Mouse (Mus musculus) liver, embryonic 11.5 days (tissue): Measurements from ENCODE around the gene Usp42. TPM values are rescaled to one million over a fixed set of nuclear protein-coding genes. Genes with fewer than 3 reads are reported as not detected.
A peak's percentile ranks its signal among the peaks of the same experiment; 100 is the strongest.

ENCODE experiments used
- ATAC-seq: fragments of 200-750 bp; cut with Nextera tagmentation; replicated peaks from 2 replicates; pipeline ENCODE4 v1.8.0; 2017; ENCODE audit warnings: moderate number of reproducible peaks, mild to moderate bottlenecking, moderate TSS enrichment, moderate library complexity; ENCODE audit not compliant: low FRiP score
- DNase-seq: peaks from one replicate; pipeline ENCODE4 v3.0.0-alpha.2; 2017; ENCODE audit warnings: low spot score
- H3K27ac ChIP-seq: fragments of 300-500 bp; sonication (generic); 2 replicates; pipeline ENCODE4 v1.5.1; 2014; ENCODE audit warnings: mild to moderate bottlenecking, low read depth, low read length, control low read depth
- H3K27me3 ChIP-seq: fragments of 300-500 bp; sonication (generic); replicated peaks from 2 replicates; pipeline ENCODE4 v1.6.1; 2014; ENCODE audit warnings: low read length, mixed read lengths; ENCODE audit not compliant: control insufficient read depth, insufficient read depth
- H3K36me3 ChIP-seq: fragments of 300-500 bp; sonication (generic); 2 replicates; pipeline ENCODE4 v1.6.1; 2014; ENCODE audit warnings: mild to moderate bottlenecking, low read length, moderate library complexity, mixed read lengths; ENCODE audit not compliant: control insufficient read depth, insufficient read depth
- H3K4me1 ChIP-seq: fragments of 300-500 bp; sonication (generic); replicated peaks from 2 replicates; pipeline ENCODE4 v1.6.1; 2014; ENCODE audit warnings: low read length, mixed read lengths; ENCODE audit not compliant: control insufficient read depth, insufficient read depth
- H3K4me2 ChIP-seq: fragments of 300-500 bp; sonication (generic); 2 replicates; pipeline ENCODE4 v1.6.1; 2014; ENCODE audit warnings: mild to moderate bottlenecking, control low read depth, moderate library complexity
- H3K4me3 ChIP-seq: fragments of 300-500 bp; sonication (generic); 2 replicates; pipeline ENCODE4 v1.5.1; 2014; ENCODE audit warnings: low read depth, low read length, control low read depth
- H3K9ac ChIP-seq: fragments of 300-500 bp; sonication (generic); 2 replicates; pipeline ENCODE4 v1.6.1; 2014; ENCODE audit warnings: low read depth, low read length, control low read depth
- H3K9me3 ChIP-seq: fragments of 300-500 bp; sonication (generic); 2 replicates; pipeline ENCODE4 v1.6.1; 2016; ENCODE audit warnings: low read length, inconsistent platforms, mixed read lengths; ENCODE audit not compliant: control insufficient read depth
- WGBS: fragments of 180-500 bp; shearing (Covaris S2); extraction: QIAGEN DNeasy Blood & Tissue Kit; methylation state at CpG from one replicate; pipeline ENCODE4 v1.1.7; 2014; 5-methylcytosine and 5-hydroxymethylcytosine counted together
- polyA plus RNA-seq: library from polyadenylated mRNA; unstranded; fragments of >200 nt; fragmentation: Nextera tagmentation; extraction: Ambion mirVana; gene quantifications from 2 replicates; pipeline ENCODE4 v1.2.1, GENCODE M21; 2014

Usp42 gene
- polyA plus RNA-seq, 1 experiment from 2014 or later, result 13.2 TPM

DNA sequence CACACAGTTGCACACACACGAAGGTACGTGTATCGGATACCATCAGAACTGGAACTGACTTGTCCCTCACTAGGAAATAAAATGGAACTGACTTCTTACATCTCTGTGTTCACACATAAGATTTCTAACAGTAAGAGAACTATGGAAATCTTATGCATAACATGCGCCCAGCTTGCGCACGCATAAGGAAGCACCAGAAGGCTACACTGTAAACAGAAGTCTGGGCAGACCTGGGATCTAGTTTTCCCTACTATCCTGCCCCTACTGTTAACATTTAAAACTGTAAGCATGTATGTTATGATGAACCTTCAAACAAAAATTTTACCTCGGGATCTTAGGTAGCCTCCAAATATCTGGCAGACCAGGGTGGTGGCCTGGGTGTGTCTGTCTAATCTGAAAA, 10.1 kb downstream of the Usp42 start:
- ATAC-seq (no peak), DNase-seq (no peak)
- 92% methylated on average over 7 of the region's 7 CpGs for WGBS
- no peak overlapping the region for H3K4me3 ChIP-seq
- H3K27ac ChIP-seq, result no peak overlapping the region
- H3K9me3 ChIP-seq, result no peaks in the 10 kb centered on the region
- H3K4me1 ChIP-seq, result 0 out of 2 replicates have a peak, but pooled peaks cover 2% of the 10 kb centered on the region
- H3K27me3 ChIP-seq, result no peaks in the 10 kb centered on the region
- H3K36me3 ChIP-seq, result peaks cover 53% of the 10 kb centered on the region
- H3K4me2 ChIP-seq, result no peak overlapping the region
- no peak overlapping the region for H3K9ac ChIP-seq

DNA sequence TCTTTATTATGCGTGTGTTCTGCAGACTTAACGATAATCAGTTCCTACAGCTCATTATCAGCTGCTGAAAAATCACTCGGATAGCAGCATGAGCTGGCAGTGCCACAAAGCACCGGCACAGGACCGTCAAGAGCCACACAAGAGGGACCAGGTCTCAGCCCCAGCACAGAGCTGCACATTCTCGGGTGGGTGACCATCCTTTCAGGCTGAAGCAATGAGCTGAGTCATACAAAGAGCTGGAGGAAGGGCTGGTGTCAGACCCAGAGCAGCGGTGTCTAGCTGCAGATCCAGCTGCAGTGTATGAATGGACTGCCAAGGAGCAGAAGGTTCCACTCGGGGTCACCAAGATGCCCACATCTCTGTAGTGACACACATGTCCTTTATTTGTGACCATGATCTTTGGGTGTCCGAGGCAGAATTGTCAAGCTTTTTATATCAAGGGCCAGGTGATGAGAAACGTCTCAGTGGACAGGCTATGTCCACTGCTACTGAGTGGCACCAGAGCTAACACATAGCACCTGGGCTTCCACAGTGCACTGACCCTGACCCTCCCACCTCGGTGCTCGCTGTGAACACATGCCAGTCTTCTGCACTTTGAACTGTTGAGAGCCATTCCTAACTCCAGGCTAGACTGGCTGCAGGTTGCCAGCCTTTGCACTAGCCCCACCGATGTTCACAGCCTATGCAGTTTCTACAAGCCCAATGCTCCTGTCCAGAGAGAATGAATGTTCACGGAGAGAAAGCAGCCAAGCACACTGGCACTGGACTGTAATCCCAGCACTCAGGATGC, 19.9 kb downstream of the Usp42 start:
- ATAC-seq (no peak), DNase-seq (no peak)
- H3K27ac ChIP-seq, result no peak overlapping the region
- 85% methylated on average over 14 of the region's 14 CpGs for WGBS
- no peaks in the 10 kb centered on the region for H3K9me3 ChIP-seq
- H3K27me3 ChIP-seq, result no peaks in the 10 kb centered on the region
- H3K4me2 ChIP-seq, result no peak overlapping the region
- H3K36me3 ChIP-seq, result peaks cover 59% of the 10 kb centered on the region
- H3K9ac ChIP-seq, result no peak overlapping the region
- no peak overlapping the region for H3K4me3 ChIP-seq
- H3K4me1 ChIP-seq, result no peaks in the 10 kb centered on the region

DNA sequence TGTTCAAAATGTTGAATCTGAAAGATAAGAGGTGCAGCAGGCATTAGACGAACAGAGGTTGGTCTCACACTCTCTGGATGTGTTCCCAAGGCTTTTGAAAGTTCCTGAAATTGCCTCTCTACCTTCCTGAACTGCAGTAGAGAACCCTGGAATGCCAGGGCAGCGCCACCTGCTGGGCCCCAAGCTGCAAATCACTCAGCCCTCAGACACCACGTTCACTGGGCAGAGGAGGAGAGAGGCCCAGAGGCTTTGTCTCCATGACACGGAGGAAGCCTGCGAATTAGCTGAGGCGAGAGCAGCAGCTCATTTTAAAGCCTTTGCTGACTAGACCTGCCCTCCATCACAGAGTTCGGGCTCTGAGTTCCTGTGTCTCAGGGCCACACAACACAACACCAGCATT, 20.8 kb downstream of the Usp42 start:
- 23% methylated on average over 7 of the region's 7 CpGs for WGBS

DNA sequence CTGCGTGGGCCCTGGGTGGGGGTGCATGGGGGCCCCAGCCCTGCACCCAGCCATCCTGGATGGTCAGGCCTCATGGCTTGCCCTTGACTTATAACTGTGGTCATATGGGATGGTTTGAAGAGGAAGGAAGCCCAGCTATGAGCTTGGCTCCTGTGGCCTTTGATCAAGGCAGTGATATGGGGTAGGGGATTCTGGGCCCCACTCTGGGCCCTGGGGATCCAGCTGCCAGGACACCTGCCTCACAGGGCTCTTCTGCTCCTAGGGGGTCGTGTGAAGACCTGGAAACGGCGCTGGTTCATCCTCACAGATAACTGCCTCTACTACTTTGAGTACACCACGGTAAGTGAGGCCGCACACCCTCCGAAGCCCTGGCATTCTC, 25.3 kb downstream of the Usp42 start:
- no peaks in the 10 kb centered on the region for H3K9me3 ChIP-seq
- 78% methylated on average over 7 of the region's 7 CpGs for WGBS
- no peak overlapping the region for H3K4me3 ChIP-seq
- ATAC-seq, result no peak
- peaks cover 42% of the 10 kb centered on the region for H3K36me3 ChIP-seq
- no peak for DNase-seq
- no peak overlapping the region for H3K9ac ChIP-seq
- peaks cover 16% of the 10 kb centered on the region for H3K4me1 ChIP-seq
- H3K27ac ChIP-seq, result no peak overlapping the region
- H3K4me2 ChIP-seq, result no peak overlapping the region
- H3K27me3 ChIP-seq, result no peaks in the 10 kb centered on the region

More for the DNA sequence above, 20.8 kb downstream of the Usp42 start:
- H3K4me3 ChIP-seq, result no peak overlapping the region
- H3K27ac ChIP-seq, result no peak overlapping the region
- peaks cover under 1% of the 10 kb centered on the region; the same call in 1 of the 2 replicates for H3K4me1 ChIP-seq
- no peak overlapping the region for H3K9ac ChIP-seq
- DNase-seq (peak; percentile 56), ATAC-seq (peak; percentile 68)
- H3K27me3 ChIP-seq, result no peaks in the 10 kb centered on the region
- H3K9me3 ChIP-seq, result no peaks in the 10 kb centered on the region
- no peak overlapping the region for H3K4me2 ChIP-seq
- H3K36me3 ChIP-seq, result peaks cover 58% of the 10 kb centered on the region

DNA sequence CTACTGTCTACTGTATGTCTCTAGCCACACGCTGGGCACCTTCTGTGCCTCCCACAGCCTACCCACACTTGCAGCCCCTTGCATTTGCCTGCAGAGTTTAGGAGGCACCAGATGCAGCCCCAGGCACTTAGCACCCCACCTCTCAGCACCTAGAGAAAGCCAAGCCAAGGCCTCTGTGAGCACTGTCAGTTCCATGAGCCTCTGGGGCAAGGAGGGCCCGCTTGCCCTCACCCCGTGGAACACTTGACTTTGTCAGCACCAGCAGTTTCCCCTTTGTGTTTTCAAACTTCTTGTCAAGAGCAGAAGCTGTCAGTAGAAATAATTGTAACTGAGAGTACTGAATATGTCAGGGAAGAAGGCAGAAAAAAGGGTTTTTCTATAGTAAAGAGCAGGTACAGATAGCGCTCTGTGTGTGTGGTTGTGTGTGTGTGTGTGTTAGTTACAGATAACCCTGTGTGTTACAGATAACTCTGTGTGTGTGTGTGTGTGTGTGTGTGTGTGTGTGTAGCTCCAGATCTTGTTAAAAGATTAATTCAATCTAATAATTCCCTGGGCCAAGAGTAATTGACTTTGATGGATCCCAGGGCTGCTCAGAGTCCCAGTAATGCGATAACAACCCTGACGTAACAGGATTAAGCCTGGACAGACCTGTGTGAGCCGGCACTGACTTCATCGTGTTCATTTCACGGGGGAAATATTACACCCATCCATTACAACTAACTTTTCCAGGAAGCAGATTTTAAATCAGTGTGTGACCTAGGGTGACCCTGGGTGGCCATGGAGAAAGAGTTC, 25.9 kb downstream of the Usp42 start:
- H3K9me3 ChIP-seq, result no peaks in the 10 kb centered on the region
- no peak overlapping the region for H3K4me2 ChIP-seq
- no peak for DNase-seq
- peak overlapping the region; percentile 34; the same call in 1 of the 2 replicates for H3K9ac ChIP-seq
- H3K36me3 ChIP-seq, result peaks cover 47% of the 10 kb centered on the region
- no peak overlapping the region for H3K4me3 ChIP-seq
- peak; percentile 45; the same call in 1 of the 2 replicates for ATAC-seq
- peaks cover 16% of the 10 kb centered on the region for H3K4me1 ChIP-seq
- H3K27ac ChIP-seq, result peak overlapping the region; percentile 52; the same call in 1 of the 2 replicates
- no peaks in the 10 kb centered on the region for H3K27me3 ChIP-seq
- 66% methylated on average over 9 of the region's 9 CpGs for WGBS

DNA sequence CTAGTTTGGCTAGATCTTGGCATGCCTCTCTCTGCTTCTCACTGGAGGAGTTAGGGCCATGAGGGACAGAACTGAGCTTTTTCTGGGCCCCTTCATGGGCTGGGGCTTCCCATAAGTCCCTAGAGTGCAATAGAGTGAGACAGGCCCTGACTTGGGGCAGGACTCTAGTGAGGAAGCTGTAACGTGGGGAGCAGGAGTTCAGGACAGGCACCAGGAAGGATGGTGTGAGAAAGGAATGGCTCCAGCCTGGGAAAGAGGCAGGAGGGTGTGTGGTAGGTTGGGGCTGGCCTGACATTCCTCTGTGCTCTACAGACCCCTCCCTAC, 26.5 kb downstream of the Usp42 start:
- Histone ChIP-seq H3K27ac (no peak overlapping the region), H3K27me3 (no peaks in the 10 kb centered on the region), H3K4me2 (no peak overlapping the region), H3K9ac (peak overlapping the region; percentile 34; the same call in 1 of the 2 replicates), H3K9me3 (no peaks in the 10 kb centered on the region), H3K4me3 (no peak overlapping the region), H3K36me3 (peaks cover 47% of the 10 kb centered on the region), H3K4me1 (peaks cover 19% of the 10 kb centered on the region)
- DNase-seq (no peak), ATAC-seq (no peak)
- WGBS, result 50% methylated on average over 1 of the region's 1 CpGs

DNA sequence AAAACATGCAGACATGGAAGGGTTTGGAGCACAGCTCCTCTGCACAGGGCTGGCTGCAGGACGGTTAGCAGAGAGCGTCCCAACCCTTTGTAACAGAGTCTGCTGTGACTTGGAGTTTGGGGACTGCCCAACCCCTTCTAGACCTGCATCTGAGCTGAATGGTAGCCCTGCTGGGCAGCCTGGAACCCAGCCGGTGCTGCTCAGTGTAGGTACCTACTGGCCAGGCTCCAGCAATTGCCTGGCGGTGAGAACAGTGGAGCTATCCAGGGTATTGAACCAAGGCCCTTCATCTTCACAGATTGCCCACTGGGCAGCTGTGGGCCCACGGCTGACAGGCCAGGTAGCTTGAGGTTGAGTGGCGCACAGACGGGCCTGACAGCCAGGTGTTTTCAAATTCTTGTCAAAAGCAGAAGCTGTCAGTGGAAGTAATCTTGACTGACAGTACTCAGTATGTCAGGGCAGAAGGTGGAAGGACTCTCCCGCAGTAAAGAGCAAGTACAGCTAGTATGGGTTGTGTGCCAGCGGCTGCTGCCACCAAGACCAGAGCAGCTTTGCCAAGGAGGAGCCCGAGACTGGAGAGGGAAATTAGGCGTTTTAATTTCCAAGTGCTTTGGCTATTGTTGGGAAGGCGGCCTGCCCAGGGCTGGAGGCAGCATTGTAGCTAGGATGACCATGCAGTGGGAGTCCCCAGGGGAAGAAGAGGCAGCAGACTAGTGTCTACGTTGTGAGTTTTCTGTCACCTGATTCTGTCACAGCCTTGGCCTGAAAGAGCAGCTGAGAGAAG, 27.0 kb downstream of the Usp42 start:
- Histone ChIP-seq H3K36me3 (peaks cover 47% of the 10 kb centered on the region), H3K27me3 (no peaks in the 10 kb centered on the region), H3K9ac (0 out of 2 replicates have a peak overlapping the region, but pooled peaks have one; percentile 34), H3K4me1 (peaks cover 23% of the 10 kb centered on the region), H3K4me2 (no peak overlapping the region), H3K4me3 (no peak overlapping the region), H3K9me3 (no peaks in the 10 kb centered on the region), H3K27ac (no peak overlapping the region)
- DNase-seq (no peak), ATAC-seq (no peak)
- 86% methylated on average over 13 of the region's 13 CpGs for WGBS

DNA sequence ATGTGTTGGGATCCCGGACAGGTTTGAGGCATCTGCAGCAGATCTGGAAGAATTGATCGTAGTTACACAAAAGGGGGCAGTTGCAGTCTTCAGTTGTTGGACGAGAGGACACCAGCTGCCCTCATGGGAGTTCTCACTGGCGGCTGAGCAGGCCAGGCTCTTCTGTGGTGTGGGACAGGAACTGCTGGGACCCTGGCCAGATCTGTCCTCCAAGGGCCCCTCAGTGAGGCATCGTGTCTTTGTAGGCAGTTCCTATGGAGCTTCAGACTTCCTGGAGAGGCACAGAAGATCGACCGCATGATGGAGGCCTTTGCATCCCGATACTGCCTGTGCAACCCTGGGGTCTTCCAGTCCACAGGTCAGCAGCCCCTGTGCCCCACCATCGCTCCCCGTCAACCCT, 31.0 kb downstream of the Usp42 start:
- Histone ChIP-seq H3K27ac (peak overlapping the region; percentile 13; the same call in 1 of the 2 replicates), H3K9ac (no peak overlapping the region), H3K4me2 (no peak overlapping the region), H3K36me3 (peaks cover 41% of the 10 kb centered on the region), H3K27me3 (no peaks in the 10 kb centered on the region), H3K4me1 (peaks cover 37% of the 10 kb centered on the region), H3K4me3 (no peak overlapping the region), H3K9me3 (no peaks in the 10 kb centered on the region)
- no peak for DNase-seq
- 90% methylated on average over 10 of the region's 10 CpGs for WGBS
- ATAC-seq, result no peak
